21 mouse cellular contexts compared by ENCODE assay signal in the genomic region with DNA sequence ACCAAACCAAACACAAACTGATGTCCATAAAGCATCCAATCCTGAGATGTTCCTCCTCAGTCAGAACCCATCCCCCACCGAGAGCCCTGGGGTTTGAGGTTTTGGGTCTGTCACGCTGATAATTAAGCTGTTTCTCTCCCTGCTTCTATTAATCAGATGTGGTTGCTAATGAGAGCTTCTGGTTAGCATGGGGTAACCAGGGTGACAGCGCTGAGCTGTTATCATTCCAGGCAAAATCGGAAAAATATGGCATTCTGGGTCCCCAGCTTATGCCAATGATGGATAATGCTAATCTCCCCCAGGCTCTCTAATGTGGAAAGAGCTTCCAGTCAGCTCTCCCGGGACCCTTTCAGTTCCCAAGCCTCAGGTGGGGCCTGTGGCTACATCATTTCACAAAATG. TPM values are rescaled to one million over a fixed set of nuclear protein-coding genes. Genes with fewer than 3 reads are reported as not detected.
DNase-seq lines count a peak whose midpoint lies in the region; ATAC-seq lines count a peak whose summit lies in the region.
"Had no signal": no experiment of that assay in that cellular context is flagged by ENCODE, and none has a peak within 500 bp of the region (broad histone marks: within the 10 kb centered on the region; RNA-seq: fewer than 3 reads in every experiment).

No protein-coding gene starts in this region.

- no peak overlapping the region for H3K4me3 ChIP-seq in hindbrain, embryonic 12.5 days
- no peak overlapping the region for H3K4me3 ChIP-seq in hindbrain, embryonic 16.5 days (ENCODE audit: low read length)
- H3K4me3 ChIP-seq in midbrain, embryonic 12.5 days: no peak overlapping the region
- H3K4me3 ChIP-seq in midbrain, embryonic 10.5 days: no peak overlapping the region
- no peak overlapping the region for H3K4me3 ChIP-seq in neural tube, embryonic 11.5 days (ENCODE audit: low read depth, low read length)
- no peak overlapping the region for H3K4me3 ChIP-seq in neural tube, embryonic 15.5 days (replicated peaks)
- H3K4me3 ChIP-seq: embryonic facial prominence, embryonic 12.5 days; forebrain, embryonic 15.5 days; heart, adult 2 months; heart, embryonic 15.5 days had no signal

- H3K4me2 ChIP-seq in hindbrain, embryonic 12.5 days (replicated peaks): no peak overlapping the region
- H3K4me2 ChIP-seq in hindbrain, embryonic 16.5 days (ENCODE audit: low read length): no peak overlapping the region
- H3K4me2 ChIP-seq in midbrain, embryonic 12.5 days (replicated peaks): no peak overlapping the region
- H3K4me2 ChIP-seq in neural tube, embryonic 11.5 days (ENCODE audit: low read depth): no peak overlapping the region
- H3K4me2 ChIP-seq in neural tube, embryonic 15.5 days: no peak overlapping the region
- H3K4me2 ChIP-seq: embryonic facial prominence, embryonic 12.5 days; forebrain, embryonic 15.5 days; heart, embryonic 11.5 days; heart, embryonic 15.5 days had no signal

- ATAC-seq in hindbrain, embryonic 12.5 days (ENCODE audit: low FRiP score): peak; percentile 26; the same call in 1 of the 2 replicates
- no peak for ATAC-seq in hindbrain, embryonic 16.5 days
- ATAC-seq in midbrain, embryonic 12.5 days (ENCODE audit: low FRiP score, low read depth): 0 out of 2 replicates have a peak, but pooled peaks have one; percentile 27
- ATAC-seq in neural tube, embryonic 11.5 days (ENCODE audit: insufficient read depth, low FRiP score, low TSS enrichment): no peak
- no peak for ATAC-seq in neural tube, embryonic 15.5 days (ENCODE audit: low FRiP score)
- ATAC-seq: forebrain, embryonic 15.5 days had no signal

- H3K9ac ChIP-seq in hindbrain, embryonic 12.5 days: no peak overlapping the region
- H3K9ac ChIP-seq in hindbrain, embryonic 16.5 days (ENCODE audit: low read depth, low read length): no peak overlapping the region
- H3K9ac ChIP-seq in midbrain, embryonic 12.5 days (replicated peaks): no peak overlapping the region
- no peak overlapping the region for H3K9ac ChIP-seq in neural tube, embryonic 11.5 days (ENCODE audit: low read length)
- no peak overlapping the region for H3K9ac ChIP-seq in neural tube, embryonic 15.5 days (replicated peaks)
- H3K9ac ChIP-seq: embryonic facial prominence, embryonic 12.5 days; forebrain, embryonic 15.5 days; heart, embryonic 15.5 days had no signal

- 45% methylated on average over 5 of the region's 5 CpGs for WGBS in hindbrain, embryonic 12.5 days
- WGBS in hindbrain, embryonic 16.5 days: 19% methylated on average over 5 of the region's 5 CpGs
- WGBS in midbrain, embryonic 12.5 days: 52% methylated on average over 5 of the region's 5 CpGs
- WGBS in midbrain, embryonic 10.5 days: 72% methylated on average over 5 of the region's 5 CpGs
- 67% methylated on average over 5 of the region's 5 CpGs for WGBS in neural tube, embryonic 11.5 days
- WGBS in neural tube, embryonic 15.5 days: 33% methylated on average over 5 of the region's 5 CpGs

- H3K4me1 ChIP-seq in hindbrain, embryonic 12.5 days: peaks cover 9% of the 10 kb centered on the region
- peaks cover 3% of the 10 kb centered on the region for H3K4me1 ChIP-seq in hindbrain, embryonic 16.5 days (ENCODE audit: control insufficient read depth, insufficient read depth, low read depth, low read length)
- no peaks in the 10 kb centered on the region for H3K4me1 ChIP-seq in midbrain, embryonic 12.5 days
- H3K4me1 ChIP-seq in midbrain, embryonic 10.5 days: peaks cover 4% of the 10 kb centered on the region
- H3K4me1 ChIP-seq in neural tube, embryonic 11.5 days (ENCODE audit: control insufficient read depth, insufficient read depth, low read length): no peaks in the 10 kb centered on the region; the same call in 1 of the 2 replicates
- 0 out of 2 replicates have a peak, but pooled peaks cover 7% of the 10 kb centered on the region for H3K4me1 ChIP-seq in neural tube, embryonic 15.5 days
- H3K4me1 ChIP-seq: embryonic facial prominence, embryonic 12.5 days; forebrain, embryonic 15.5 days; heart, embryonic 15.5 days had no signal

- H3K27ac ChIP-seq in hindbrain, embryonic 12.5 days: no peak overlapping the region
- H3K27ac ChIP-seq in hindbrain, embryonic 16.5 days (ENCODE audit: low read depth, low read length): no peak overlapping the region
- no peak overlapping the region for H3K27ac ChIP-seq in midbrain, embryonic 12.5 days (replicated peaks)
- H3K27ac ChIP-seq in midbrain, embryonic 10.5 days (replicated peaks): no peak overlapping the region
- H3K27ac ChIP-seq in neural tube, embryonic 11.5 days (ENCODE audit: low read depth, low read length): no peak overlapping the region
- H3K27ac ChIP-seq in neural tube, embryonic 15.5 days (replicated peaks): 0 out of 2 replicates have a peak overlapping the region, but pooled peaks have one; percentile 37
- H3K27ac ChIP-seq: embryonic facial prominence, embryonic 12.5 days; forebrain, embryonic 15.5 days; heart, adult 2 months; heart, embryonic 15.5 days had no signal

- no peaks in the 10 kb centered on the region for H3K36me3 ChIP-seq in hindbrain, embryonic 12.5 days
- H3K36me3 ChIP-seq in hindbrain, embryonic 16.5 days (ENCODE audit: control insufficient read depth, insufficient read depth, low read length): peaks cover 5% of the 10 kb centered on the region
- no peaks in the 10 kb centered on the region for H3K36me3 ChIP-seq in midbrain, embryonic 12.5 days
- no peaks in the 10 kb centered on the region for H3K36me3 ChIP-seq in midbrain, embryonic 10.5 days
- no peaks in the 10 kb centered on the region for H3K36me3 ChIP-seq in neural tube, embryonic 11.5 days (ENCODE audit: control insufficient read depth, insufficient read depth, low read length)
- peaks cover 12% of the 10 kb centered on the region; the same call in 1 of the 2 replicates for H3K36me3 ChIP-seq in neural tube, embryonic 15.5 days
- H3K36me3 ChIP-seq: embryonic facial prominence, embryonic 12.5 days; heart, embryonic 15.5 days had no signal

- no peaks in the 10 kb centered on the region for H3K27me3 ChIP-seq in hindbrain, embryonic 12.5 days
- H3K27me3 ChIP-seq in hindbrain, embryonic 16.5 days (replicated peaks; ENCODE audit: control insufficient read depth, insufficient read depth, low read length): no peaks in the 10 kb centered on the region
- H3K27me3 ChIP-seq in midbrain, embryonic 12.5 days: peaks cover 3% of the 10 kb centered on the region; the same call in 1 of the 2 replicates
- H3K27me3 ChIP-seq in midbrain, embryonic 10.5 days (ENCODE audit: low read depth, poor library complexity, severe bottlenecking): no peaks in the 10 kb centered on the region
- no peaks in the 10 kb centered on the region for H3K27me3 ChIP-seq in neural tube, embryonic 11.5 days (ENCODE audit: control insufficient read depth, insufficient read depth, low read length)
- H3K27me3 ChIP-seq in neural tube, embryonic 15.5 days (replicated peaks): no peaks in the 10 kb centered on the region
- H3K27me3 ChIP-seq: forebrain, embryonic 15.5 days; heart, embryonic 15.5 days had no signal

- H3K9me3 ChIP-seq in hindbrain, embryonic 12.5 days (replicated peaks): no peaks in the 10 kb centered on the region; the same call in 1 of the 2 replicates
- H3K9me3 ChIP-seq in hindbrain, embryonic 16.5 days (ENCODE audit: control insufficient read depth, low read length): no peaks in the 10 kb centered on the region
- no peaks in the 10 kb centered on the region for H3K9me3 ChIP-seq in midbrain, embryonic 12.5 days
- H3K9me3 ChIP-seq in midbrain, embryonic 10.5 days (replicated peaks): peaks cover 5% of the 10 kb centered on the region
- H3K9me3 ChIP-seq in neural tube, embryonic 11.5 days (ENCODE audit: control insufficient read depth, low read length): no peaks in the 10 kb centered on the region
- no peaks in the 10 kb centered on the region for H3K9me3 ChIP-seq in neural tube, embryonic 15.5 days (replicated peaks)
- H3K9me3 ChIP-seq: forebrain, embryonic 15.5 days; heart, embryonic 15.5 days had no signal

- intact Hi-C loops in left cerebral cortex, postnatal 4 days (cut with DNase I): no loop called here

- DNase-seq in midbrain, embryonic 10.5 days (ENCODE audit: low spot score): no peak
- DNase-seq in neural tube, embryonic 11.5 days (ENCODE audit: low spot score): peak; percentile 32
- no peak for DNase-seq in neural tube, embryonic 10.5 days (ENCODE audit: extremely low spot score, low spot score)
- DNase-seq in left cerebral cortex, postnatal 4 days: no peak
- DNase-seq: adrenal gland, adult 8-10 months; adrenal gland, postnatal 36 days; cerebellum, adult 11 months; cerebellum, adult 9-10 months; cerebellum, postnatal 25 days; gastrocnemius, postnatal 14 days; heart, adult 2 months; heart, postnatal 14 days had no signal

RNA-seq across cellular contexts. Expression of a gene that starts 38.1 kb away (rescaled TPM):
- 47.1 and 47.6 TPM in 2 replicates for polyA plus RNA-seq in hindbrain, embryonic 12.5 days (2016; fragmentation: Nextera tagmentation; extraction: Ambion mirVana)
- polyA plus RNA-seq in hindbrain, embryonic 16.5 days (2015; fragmentation: Nextera tagmentation; extraction: Ambion mirVana): 166 and 172 TPM in 2 replicates
- polyA plus RNA-seq in midbrain, embryonic 12.5 days (2016; fragmentation: Nextera tagmentation; extraction: Ambion mirVana): 41.8 and 45.3 TPM in 2 replicates
- polyA plus RNA-seq in midbrain, embryonic 10.5 days (2016; fragmentation: Nextera tagmentation; extraction: Ambion mirVana): 4.7 and 13.1 TPM in 2 replicates
- polyA plus RNA-seq in neural tube, embryonic 11.5 days (2014; fragmentation: Nextera tagmentation; extraction: Ambion mirVana): 9.8 and 11.5 TPM in 2 replicates
- 118 and 138 TPM in 2 replicates for polyA plus RNA-seq in neural tube, embryonic 15.5 days (2015; fragmentation: Nextera tagmentation; extraction: Ambion mirVana)
- 100 to 1,000 TPM; 190 to 242 TPM for total RNA-seq in left cerebral cortex, postnatal 4 days (2021)
- total RNA-seq: adrenal gland, postnatal 36 days; hematopoietic stem cell, adult 5-6 weeks had no signal

Comparison
In these comparisons a context has a peak if more than half of its experiments do, and no peak if none do; other contexts are left out.
1. ATAC-seq: peak in hindbrain, embryonic 12.5 days (single experiment) and midbrain, embryonic 12.5 days (single experiment); none in hindbrain, embryonic 16.5 days (single experiment), neural tube, embryonic 11.5 days (single experiment) and neural tube, embryonic 15.5 days (single experiment).